Comparison of ENCODE assay signal across 10 mouse cellular contexts in the genomic region with DNA sequence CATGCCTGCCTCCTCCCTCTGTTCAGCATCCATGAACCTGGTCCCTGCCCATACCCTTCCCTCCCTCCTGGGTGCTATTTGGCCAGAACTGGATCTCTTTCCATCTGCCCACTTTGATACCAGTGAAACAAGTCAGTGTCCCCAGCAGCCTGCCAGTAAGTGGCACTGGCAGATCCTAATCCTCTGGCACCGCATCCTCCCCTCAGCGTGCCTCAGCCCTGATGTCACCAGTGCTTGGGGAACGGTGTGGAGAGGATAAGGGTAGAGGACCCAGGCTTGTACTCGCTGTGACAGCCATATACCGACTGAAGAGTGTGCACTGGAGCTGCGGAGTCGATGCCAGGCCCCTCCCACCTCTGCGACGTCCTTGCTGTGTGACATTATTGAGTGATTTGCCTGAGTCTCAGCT.
DNase-seq lines count a peak whose midpoint lies in the region; ATAC-seq and TF ChIP-seq lines count a peak whose summit lies in the region.
"Had no signal": no experiment of that assay in that cellular context is flagged by ENCODE, and none has a peak within 500 bp of the region (broad histone marks: within the 10 kb centered on the region; RNA-seq: fewer than 3 reads in every experiment).

No protein-coding gene starts in this region.

- no peaks in the 10 kb centered on the region for H3K4me1 ChIP-seq in lung, embryonic 14.5 days (ENCODE audit: insufficient read depth)
- H3K4me1 ChIP-seq in hindbrain, embryonic 12.5 days = peaks cover 30% of the 10 kb centered on the region
- peaks cover 18% of the 10 kb centered on the region; the same call in 1 of the 2 replicates for H3K4me1 ChIP-seq in neural tube, embryonic 14.5 days (ENCODE audit: control insufficient read depth, insufficient read depth, low read length)
- H3K4me1 ChIP-seq in kidney, adult 2 months (ENCODE audit: control insufficient read depth, insufficient read depth, low read length) = no peaks in the 10 kb centered on the region

- TF ChIP-seq POLR2A in kidney, adult 2 months (IDR thresholded peaks at IDR 0.05; ENCODE audit: low read depth, low read length) = no peak

- no peak overlapping the region for H3K9ac ChIP-seq in lung, embryonic 14.5 days
- H3K9ac ChIP-seq in hindbrain, embryonic 12.5 days = no peak overlapping the region
- no peak overlapping the region for H3K9ac ChIP-seq in neural tube, embryonic 14.5 days (replicated peaks; ENCODE audit: low read depth, low read length)

- intact Hi-C loops in heart, postnatal 36 days (cut with DNase I) = no loop called here

- WGBS in lung, embryonic 14.5 days = 53% methylated on average over 9 of the region's 9 CpGs
- WGBS in hindbrain, embryonic 12.5 days = 63% methylated on average over 9 of the region's 9 CpGs
- WGBS in neural tube, embryonic 14.5 days = 44% methylated on average over 9 of the region's 9 CpGs
- WGBS in kidney, adult 2 months = 72% methylated on average over 9 of the region's 9 CpGs

- no peak overlapping the region for H3K4me2 ChIP-seq in lung, embryonic 14.5 days
- no peak overlapping the region for H3K4me2 ChIP-seq in hindbrain, embryonic 12.5 days (replicated peaks)
- no peak overlapping the region for H3K4me2 ChIP-seq in neural tube, embryonic 14.5 days (ENCODE audit: low read depth, low read length)

- no peak overlapping the region for H3K27ac ChIP-seq in lung, embryonic 14.5 days (ENCODE audit: low read depth)
- H3K27ac ChIP-seq in hindbrain, embryonic 12.5 days = peak overlapping the region; percentile 64
- H3K27ac ChIP-seq in neural tube, embryonic 14.5 days (ENCODE audit: low read depth, low read length) = no peak overlapping the region; the same call in 1 of the 2 replicates
- H3K27ac ChIP-seq in kidney, adult 2 months (ENCODE audit: insufficient read depth, low read depth, low read length) = no peak overlapping the region

- H3K27me3 ChIP-seq in lung, embryonic 14.5 days (ENCODE audit: insufficient read depth, low read length) = no peaks in the 10 kb centered on the region
- no peaks in the 10 kb centered on the region for H3K27me3 ChIP-seq in hindbrain, embryonic 12.5 days
- no peaks in the 10 kb centered on the region for H3K27me3 ChIP-seq in neural tube, embryonic 14.5 days (ENCODE audit: control insufficient read depth, insufficient read depth, low read length)
- no peaks in the 10 kb centered on the region for H3K27me3 ChIP-seq in kidney, adult 2 months (replicated peaks; ENCODE audit: control insufficient read depth, insufficient read depth, low read length)

- no peak for TF ChIP-seq CTCF in lung, embryonic 14.5 days (IDR thresholded peaks at IDR 0.05; ENCODE audit: low read depth)
- TF ChIP-seq CTCF in kidney, adult 2 months (conservative IDR thresholded peaks at IDR 0.05; ENCODE audit: insufficient read depth, insufficient read length, low read depth, low read length) = no peak

- H3K9me3 ChIP-seq in lung, embryonic 14.5 days (ENCODE audit: low read depth, low read length) = no peaks in the 10 kb centered on the region
- no peaks in the 10 kb centered on the region for H3K9me3 ChIP-seq in hindbrain, embryonic 12.5 days (replicated peaks)
- no peaks in the 10 kb centered on the region for H3K9me3 ChIP-seq in neural tube, embryonic 14.5 days (ENCODE audit: control insufficient read depth, low read length)

- H3K36me3 ChIP-seq in lung, embryonic 14.5 days (ENCODE audit: insufficient read depth) = no peaks in the 10 kb centered on the region
- H3K36me3 ChIP-seq in hindbrain, embryonic 12.5 days = no peaks in the 10 kb centered on the region
- no peaks in the 10 kb centered on the region for H3K36me3 ChIP-seq in neural tube, embryonic 14.5 days (ENCODE audit: control insufficient read depth, insufficient read depth, low read length)
- no peaks in the 10 kb centered on the region for H3K36me3 ChIP-seq in kidney, adult 2 months (ENCODE audit: control insufficient read depth, insufficient read depth, low read length)

- ATAC-seq in lung, embryonic 14.5 days (ENCODE audit: insufficient read depth) = peak; percentile 50; the same call in 1 of the 2 replicates
- ATAC-seq in hindbrain, embryonic 12.5 days (ENCODE audit: low FRiP score) = peak; percentile 53; the same call in 1 of the 2 replicates
- ATAC-seq in neural tube, embryonic 14.5 days (ENCODE audit: low read depth) = peak; percentile 80

- DNase-seq in lung, embryonic 14.5 days = peak; percentile 39
- DNase-seq in lung, postnatal 25 days (ENCODE audit: low spot score) = no peak
- DNase-seq in cerebellum, adult 11-12 months = peak; percentile 90
- no peak for DNase-seq in kidney, adult 2 months
- no peak for DNase-seq in heart, postnatal 36 days
- no peak for DNase-seq in MN1 (ENCODE audit: low spot score)
- DNase-seq: heart, postnatal 10 days; kidney, postnatal 25 days had no signal

- H3K4me3 ChIP-seq in lung, embryonic 14.5 days (ENCODE audit: low read depth, low read length) = no peak overlapping the region
- H3K4me3 ChIP-seq in hindbrain, embryonic 12.5 days = no peak overlapping the region
- no peak overlapping the region for H3K4me3 ChIP-seq in neural tube, embryonic 14.5 days (ENCODE audit: low read depth, low read length)
- no peak overlapping the region for H3K4me3 ChIP-seq in kidney, adult 2 months (ENCODE audit: insufficient read depth, low read depth, low read length)

Comparison
In these comparisons a context has a peak if more than half of its experiments do, and no peak if none do; other contexts are left out.
1. DNase-seq: peak in lung, embryonic 14.5 days (single experiment) and cerebellum, adult 11-12 months (single experiment); none in lung, postnatal 25 days (single experiment), kidney, adult 2 months (single experiment), heart, postnatal 36 days (0 of 2) and MN1 (single experiment).
2. Peak in every context shown above with its lines, with median percentiles within 50 percentile points of each other: ATAC-seq.